Mouse (Mus musculus) forebrain, postnatal 0 days (tissue): ENCODE measurements at regions not wholly inside any gene's neighbourhood (a gene's known extent, or its start where the extent isn't known, plus 50 kb on each side); places are given as distances from the start of the nearest gene placed in this dataset.
A peak's percentile ranks its signal among the peaks of the same experiment; 100 is the strongest.

Experiments used
- ATAC-seq: fragments of 200-750 bp; cut with Nextera tagmentation; 2 replicates; pipeline ENCODE4 v1.8.0; 2017; ENCODE audit warnings: mild to moderate bottlenecking, moderate library complexity
- DNase-seq: peaks from one replicate; pipeline ENCODE4 v3.0.0-alpha.2; 2015
- H3K27ac ChIP-seq: fragments of 300-500 bp; sonication (generic); 2 replicates; pipeline ENCODE4 v1.5.1; 2014; ENCODE audit warnings: low read depth, mild to moderate bottlenecking, antibody characterized with exemption, low read length, moderate library complexity, mixed read lengths
- H3K27me3 ChIP-seq: fragments of 300-500 bp; sonication (generic); 2 replicates; pipeline ENCODE4 v1.6.1; 2014; ENCODE audit warnings: mild to moderate bottlenecking, low read length, mixed read lengths; ENCODE audit not compliant: insufficient read depth
- H3K36me3 ChIP-seq: fragments of 300-500 bp; sonication (generic); 2 replicates; pipeline ENCODE4 v1.6.1; 2014; ENCODE audit warnings: mild to moderate bottlenecking, moderate library complexity; ENCODE audit not compliant: insufficient read depth
- H3K4me1 ChIP-seq: fragments of 300-500 bp; sonication (generic); 2 replicates; pipeline ENCODE4 v1.6.1; 2014; ENCODE audit warnings: antibody characterized with exemption; ENCODE audit not compliant: insufficient read depth
- H3K4me2 ChIP-seq: fragments of 300-500 bp; sonication (generic); 2 replicates; pipeline ENCODE4 v1.6.1; 2014; ENCODE audit warnings: low read depth, mild to moderate bottlenecking, moderate library complexity
- H3K4me3 ChIP-seq: fragments of 300-500 bp; sonication (generic); 2 replicates; pipeline ENCODE4 v1.5.1; 2014; ENCODE audit warnings: low read depth, low read length, mixed read lengths
- H3K9ac ChIP-seq: fragments of 300-500 bp; sonication (generic); 2 replicates; pipeline ENCODE4 v1.6.1; 2014; ENCODE audit warnings: mild to moderate bottlenecking
- H3K9me3 ChIP-seq: fragments of 300-500 bp; sonication (generic); 2 replicates; pipeline ENCODE4 v1.6.1; 2016; ENCODE audit warnings: low read length
- CTCF ChIP-seq: sonication (generic); IDR thresholded peaks from 2 replicates; pipeline ENCODE4 v1.5.1; 2016; ENCODE audit warnings: antibody characterized with exemption, control low read depth, low read depth
- WGBS: fragments of 180-500 bp; shearing (Covaris S2); extraction: QIAGEN DNeasy Blood & Tissue Kit; methylation state at CpG from one replicate; pipeline ENCODE4 v1.1.7; 2014; 5-methylcytosine and 5-hydroxymethylcytosine counted together

DNA sequence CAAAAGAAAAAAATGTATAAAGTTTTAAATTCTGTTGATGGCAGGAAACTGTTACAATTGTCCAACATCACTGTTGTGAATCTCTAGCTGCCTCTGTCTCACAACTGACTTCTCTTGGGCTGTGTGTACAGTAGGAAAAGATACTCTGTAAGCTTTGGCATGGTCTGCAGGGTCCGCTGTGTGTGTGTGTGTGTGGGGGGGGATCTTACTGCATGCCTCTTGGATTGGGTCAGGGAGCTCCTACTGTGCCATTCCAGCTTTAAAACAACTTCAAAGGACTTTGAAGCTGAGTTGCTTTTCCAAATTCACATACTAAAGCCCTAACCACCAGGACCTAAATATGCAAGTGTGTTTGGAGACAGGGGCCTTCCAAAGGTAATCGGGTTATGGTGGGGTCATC, 163.7 kb downstream of the Kit start:
- ATAC-seq, result no peak

DNA sequence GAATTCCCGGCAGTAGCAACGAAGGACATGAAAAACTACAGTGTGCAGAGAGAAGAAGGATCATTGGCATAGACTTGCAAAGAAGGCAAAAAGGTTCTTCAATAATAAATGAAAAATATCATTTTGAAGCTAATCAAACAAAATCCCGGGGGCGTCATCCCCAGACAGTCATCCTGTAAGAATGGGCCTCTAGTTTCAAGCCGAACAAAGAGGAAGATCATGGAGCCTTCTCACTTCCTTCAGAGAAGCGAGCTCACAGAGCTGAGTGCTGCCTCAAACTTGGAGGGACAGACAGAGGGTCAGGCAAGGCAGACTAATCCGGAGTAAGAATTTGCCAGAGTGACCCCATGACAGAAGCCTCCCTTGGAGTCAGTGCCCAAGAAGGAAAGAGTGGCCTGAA, 163.0 kb downstream of the Kit start:
- H3K27me3 ChIP-seq, result no peaks in the 10 kb centered on the region
- H3K4me3 ChIP-seq, result no peak overlapping the region
- WGBS, result 87% methylated on average over 7 of the region's 7 CpGs
- DNase-seq (no peak), ATAC-seq (no peak)
- TF ChIP-seq CTCF, result no peak
- H3K27ac ChIP-seq, result no peak overlapping the region
- H3K4me2 ChIP-seq, result no peak overlapping the region
- H3K4me1 ChIP-seq, result no peaks in the 10 kb centered on the region
- H3K9ac ChIP-seq, result no peak overlapping the region
- no peaks in the 10 kb centered on the region for H3K36me3 ChIP-seq
- no peaks in the 10 kb centered on the region for H3K9me3 ChIP-seq

More for the DNA sequence above, 163.7 kb downstream of the Kit start:
- TF ChIP-seq CTCF, result no peak
- Histone ChIP-seq H3K4me1 (no peaks in the 10 kb centered on the region), H3K36me3 (no peaks in the 10 kb centered on the region), H3K4me2 (no peak overlapping the region), H3K9ac (no peak overlapping the region), H3K4me3 (no peak overlapping the region), H3K27me3 (no peaks in the 10 kb centered on the region), H3K27ac (no peak overlapping the region), H3K9me3 (no peaks in the 10 kb centered on the region)
- no peak for DNase-seq
- 49% methylated on average over 2 of the region's 2 CpGs for WGBS

DNA sequence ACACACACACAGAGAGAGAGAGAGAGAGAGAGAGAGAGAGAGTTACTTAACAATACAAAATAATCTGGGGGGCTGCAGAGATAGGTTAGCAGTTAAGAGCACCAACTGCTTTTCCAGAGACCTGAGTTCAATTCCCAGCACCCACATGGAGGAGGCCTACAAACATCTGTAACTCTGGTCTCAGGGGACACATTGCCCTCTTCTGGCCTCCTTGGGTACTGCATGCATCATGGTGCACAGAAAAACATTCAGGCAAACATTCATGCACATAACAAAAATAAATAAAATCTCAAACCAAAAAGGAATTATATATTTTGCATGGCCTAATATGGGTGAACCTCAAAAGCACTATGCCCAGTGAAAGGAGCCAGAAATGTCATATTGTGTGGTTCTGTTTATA, 161.6 kb downstream of the Kit start:
- H3K27me3 ChIP-seq, result no peaks in the 10 kb centered on the region
- H3K9me3 ChIP-seq, result no peaks in the 10 kb centered on the region
- H3K4me1 ChIP-seq, result no peaks in the 10 kb centered on the region
- TF ChIP-seq CTCF, result peak; percentile 42
- no peak for ATAC-seq
- H3K4me3 ChIP-seq, result no peak overlapping the region
- no peak overlapping the region for H3K4me2 ChIP-seq
- no peak overlapping the region for H3K27ac ChIP-seq
- DNase-seq, result no peak
- no peaks in the 10 kb centered on the region for H3K36me3 ChIP-seq
- H3K9ac ChIP-seq, result no peak overlapping the region

DNA sequence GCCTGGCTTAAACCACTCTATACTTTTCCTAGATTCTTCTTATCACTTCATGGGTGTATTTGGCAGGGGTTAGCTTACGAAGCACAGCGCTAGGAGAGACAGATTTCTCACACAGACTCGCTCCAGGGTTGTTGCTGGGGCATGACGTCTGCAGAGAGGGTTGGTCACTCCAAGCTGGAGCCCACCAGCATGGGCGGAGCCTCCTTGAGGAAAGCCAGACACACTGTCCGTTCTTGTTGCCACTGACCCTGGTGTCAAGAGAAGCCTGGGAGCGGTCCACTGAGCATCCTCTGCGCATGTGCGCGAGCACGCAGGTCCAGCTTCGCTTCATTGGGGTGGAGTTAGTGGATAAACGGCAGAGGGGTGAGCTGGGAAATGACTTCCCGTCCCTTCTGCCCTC, 159.8 kb downstream of the Kit start:
- no peaks in the 10 kb centered on the region for H3K27me3 ChIP-seq
- DNase-seq (no peak), ATAC-seq (no peak)
- TF ChIP-seq CTCF, result no peak
- no peak overlapping the region for H3K9ac ChIP-seq
- no peaks in the 10 kb centered on the region for H3K9me3 ChIP-seq
- H3K36me3 ChIP-seq, result no peaks in the 10 kb centered on the region
- H3K4me3 ChIP-seq, result no peak overlapping the region
- H3K27ac ChIP-seq, result no peak overlapping the region
- no peak overlapping the region for H3K4me2 ChIP-seq
- WGBS, result 95% methylated on average over 14 of the region's 14 CpGs
- no peaks in the 10 kb centered on the region for H3K4me1 ChIP-seq

DNA sequence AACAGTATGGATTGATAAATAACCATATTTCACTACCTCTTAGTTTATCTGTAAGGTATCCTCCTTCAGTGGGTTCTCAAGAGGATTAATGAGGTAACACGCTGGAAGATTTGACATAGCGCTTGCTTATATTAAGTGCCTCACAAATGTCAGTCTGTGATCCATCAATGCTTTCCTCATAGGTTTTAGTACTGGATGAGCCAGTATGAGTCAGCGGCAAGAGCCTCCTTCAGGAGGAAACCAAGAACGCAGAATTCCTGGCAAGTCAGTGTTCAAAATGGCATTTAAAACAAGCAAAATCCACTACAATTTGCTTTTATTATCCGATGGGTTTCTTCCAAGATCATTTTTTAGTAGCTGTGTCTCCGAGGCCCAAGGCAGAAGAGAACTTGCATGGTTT, 159.3 kb downstream of the Kit start:
- no peak overlapping the region for H3K27ac ChIP-seq
- no peaks in the 10 kb centered on the region for H3K4me1 ChIP-seq
- ATAC-seq, result no peak

DNA sequence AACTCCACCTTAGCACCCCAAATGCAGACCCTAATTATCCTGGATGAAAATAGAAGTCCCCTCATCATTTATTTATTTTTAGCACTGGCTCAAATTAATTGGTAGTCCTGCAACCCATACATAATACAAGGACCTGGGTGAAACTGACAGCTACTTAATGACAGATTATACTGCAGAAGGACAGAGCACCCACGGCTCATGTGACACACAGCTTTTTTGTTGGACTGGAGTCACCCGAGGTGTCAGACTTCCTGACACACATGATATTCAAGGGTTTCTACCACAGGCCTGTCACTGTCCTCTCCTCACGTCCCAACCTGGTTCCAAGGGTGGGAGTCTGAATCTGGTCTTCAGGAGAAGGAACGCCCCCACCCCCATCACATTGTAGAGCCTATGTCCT, 156.5 kb downstream of the Kit start:
- 75% methylated on average over 4 of the region's 4 CpGs for WGBS
- DNase-seq (no peak), ATAC-seq (no peak)
- TF ChIP-seq CTCF, result no peak
- H3K4me2 ChIP-seq, result no peak overlapping the region
- H3K4me1 ChIP-seq, result no peaks in the 10 kb centered on the region
- no peak overlapping the region for H3K4me3 ChIP-seq
- no peaks in the 10 kb centered on the region for H3K9me3 ChIP-seq
- H3K27me3 ChIP-seq, result no peaks in the 10 kb centered on the region
- H3K36me3 ChIP-seq, result no peaks in the 10 kb centered on the region
- H3K9ac ChIP-seq, result no peak overlapping the region
- H3K27ac ChIP-seq, result no peak overlapping the region

More for the DNA sequence above, 159.3 kb downstream of the Kit start:
- no peak for TF ChIP-seq CTCF
- H3K9me3 ChIP-seq, result no peaks in the 10 kb centered on the region
- no peak overlapping the region for H3K4me3 ChIP-seq
- H3K36me3 ChIP-seq, result no peaks in the 10 kb centered on the region
- no peak for DNase-seq
- H3K27me3 ChIP-seq, result no peaks in the 10 kb centered on the region
- no peak overlapping the region for H3K9ac ChIP-seq
- no peak overlapping the region for H3K4me2 ChIP-seq
- WGBS, result 94% methylated on average over 6 of the region's 6 CpGs

- Histone ChIP-seq H3K27ac (no peak overlapping the region), H3K36me3 (no peaks in the 10 kb centered on the region), H3K9ac (no peak overlapping the region), H3K9me3 (no peaks in the 10 kb centered on the region), H3K27me3 (no peaks in the 10 kb centered on the region), H3K4me1 (no peaks in the 10 kb centered on the region), H3K4me2 (no peak overlapping the region), H3K4me3 (no peak overlapping the region)
- ATAC-seq (no peak), DNase-seq (no peak)
- WGBS, result 79% methylated on average over 3 of the region's 3 CpGs
- TF ChIP-seq CTCF, result no peak
Observed at GRCm38 (mm10) chr5:75730698-75731097, 156.0 kb downstream of the Kit start.

- no peak for TF ChIP-seq CTCF
- H3K9ac ChIP-seq, result no peak overlapping the region
- H3K27ac ChIP-seq, result no peak overlapping the region
- H3K4me1 ChIP-seq, result no peaks in the 10 kb centered on the region
- no peaks in the 10 kb centered on the region for H3K27me3 ChIP-seq
- no peak for DNase-seq
- H3K4me2 ChIP-seq, result no peak overlapping the region
- H3K9me3 ChIP-seq, result no peaks in the 10 kb centered on the region
- ATAC-seq, result no peak
- WGBS, result 83% methylated on average over 2 of the region's 2 CpGs
- no peaks in the 10 kb centered on the region for H3K36me3 ChIP-seq
- no peak overlapping the region for H3K4me3 ChIP-seq
Observed at GRCm38 (mm10) chr5:75721291-75721690, 146.6 kb downstream of the Kit start.
